13 mouse cellular contexts compared by ENCODE assay signal in the genomic region with DNA sequence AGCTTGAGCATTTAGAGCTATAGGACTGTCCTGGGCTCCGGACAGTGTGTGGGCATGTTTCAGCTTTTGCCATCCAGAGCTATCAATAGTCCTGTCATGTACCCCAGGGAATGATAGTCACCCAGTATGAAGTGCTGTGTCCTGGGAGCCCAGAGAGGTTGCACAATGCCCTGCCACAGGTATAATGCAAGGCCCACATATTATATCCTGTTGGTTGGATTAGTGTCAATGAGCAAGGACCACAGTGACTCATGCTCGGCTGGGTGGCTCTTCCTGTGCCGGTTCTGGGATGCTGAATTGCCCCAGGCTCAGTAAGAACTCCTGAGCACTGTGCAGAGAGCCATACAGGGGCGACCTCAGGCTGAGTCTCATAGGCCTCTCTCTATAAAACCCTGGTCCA.
"Had no signal": no experiment of that assay in that cellular context is flagged by ENCODE, and none has a peak within 500 bp of the region (broad histone marks: within the 10 kb centered on the region; RNA-seq: fewer than 3 reads in every experiment).

No protein-coding gene starts in this region.

- ATAC-seq: midbrain, embryonic 16.5 days had no signal

- DNase-seq: lung, adult 18-20 months; lung, embryonic 14.5 days; lung, postnatal 10 days; lung, postnatal 4 days; midbrain, embryonic 14.5 days; right cerebral cortex, postnatal 14 days; thymus, adult 2 months; thymus, postnatal 25 days; thymus, postnatal 4 days had no signal

- H3K27me3 ChIP-seq: midbrain, embryonic 12.5 days; neural tube, embryonic 12.5 days; stomach, embryonic 15.5 days had no signal
